Mouse (Mus musculus) ES-E14 (cell line): ENCODE measurements around the gene Traf1. TPM values are rescaled to one million over a fixed set of nuclear protein-coding genes. Genes with fewer than 3 reads are reported as not detected.

Source experiments
- DNase-seq: peaks from one replicate; pipeline ENCODE4 v3.0.0-alpha.2; 2013; ENCODE audit warnings: low read depth, low spot score
- H3K27ac ChIP-seq: 2 replicates; pipeline ENCODE4 v1.5.1; 2012; ENCODE audit warnings: low read depth, mild to moderate bottlenecking, low read length, moderate library complexity, mixed read lengths; ENCODE audit not compliant: poor library complexity, insufficient read depth, severe bottlenecking
- H3K36me3 ChIP-seq: 2 replicates; pipeline ENCODE4 v1.6.1; 2012; ENCODE audit warnings: mild to moderate bottlenecking, low read length, moderate library complexity, mixed read lengths; ENCODE audit not compliant: control insufficient read depth, poor library complexity, insufficient read depth, severe bottlenecking
- H3K4me1 ChIP-seq, 2 experiments: fragments of 150-350 bp in 1 of 2; sonication (generic) in 1 of 2; 2 replicates each; pipeline ENCODE4 v1.6.1; 2012; ENCODE audit warnings: low read length in 2 of 2, mild to moderate bottlenecking in 1 of 2, mixed read lengths in 1 of 2; ENCODE audit not compliant: control insufficient read depth in 2 of 2, insufficient read depth in 2 of 2, poor library complexity in 1 of 2
- H3K4me3 ChIP-seq, 2 experiments: fragments of 150-350 bp in 1 of 2; sonication (generic) in 1 of 2; 2 replicates each; pipeline ENCODE4 v1.5.1; 2012; ENCODE audit warnings: low read length in 2 of 2, low read depth in 1 of 2, mild to moderate bottlenecking in 1 of 2, mixed read lengths in 1 of 2; ENCODE audit not compliant: insufficient read depth in 1 of 2, poor library complexity in 1 of 2, severe bottlenecking in 1 of 2
- H3K9ac ChIP-seq: 2 replicates; pipeline ENCODE4 v1.6.1; 2012; ENCODE audit warnings: low read depth, mild to moderate bottlenecking, low read length, mixed read lengths; ENCODE audit not compliant: poor library complexity, insufficient read depth, severe bottlenecking
- H3K9me3 ChIP-seq: fragments of 150-350 bp; sonication (generic); 2 replicates; pipeline ENCODE4 v1.6.1; 2012; ENCODE audit warnings: low read depth, mild to moderate bottlenecking, low read length; ENCODE audit not compliant: control insufficient read depth, insufficient read depth
- CHD2 ChIP-seq: IDR thresholded peaks from 2 replicates; pipeline ENCODE4 v1.6.1; 2014; ENCODE audit warnings: mild to moderate bottlenecking, low read depth, low read length, inconsistent platforms
- HCFC1 ChIP-seq: IDR thresholded peaks from 2 replicates; pipeline ENCODE4 v1.6.1; 2012; ENCODE audit warnings: low read length, inconsistent platforms, borderline replicate concordance; ENCODE audit not compliant: insufficient read depth
- MAFK ChIP-seq: IDR thresholded peaks from 2 replicates; pipeline ENCODE4 v1.6.1; 2014; ENCODE audit warnings: mild to moderate bottlenecking, low read depth, low read length, inconsistent platforms; ENCODE audit not compliant: insufficient read depth
- ZC3H11A ChIP-seq: IDR thresholded peaks from 2 replicates; pipeline ENCODE4 v1.6.1; 2012; ENCODE audit warnings: low read depth, mild to moderate bottlenecking, inconsistent platforms, low read length, borderline replicate concordance
- ZNF384 ChIP-seq: IDR thresholded peaks from 2 replicates; pipeline ENCODE4 v1.6.1; 2012; ENCODE audit warnings: low read depth, low read length, inconsistent platforms
- in situ Hi-C, 2 experiments: fragments of 600-800 bp; cut with MboI; formaldehyde crosslinking; loops; one replicate each; pipeline ENCODE4 v1.15.1; 2025; ENCODE audit warnings: low sequenced_read_pairs in 2 of 2, inconsistent platforms in 1 of 2; ENCODE audit not compliant: unreplicated experiment in 2 of 2
- total RNA-seq: library from RNA; depleted of rRNA; stranded (reverse); fragments of 300-350 nt; gene quantifications from 2 replicates; pipeline ENCODE4 v1.2.3, GENCODE M21; 2012

Gene Traf1
- total RNA-seq, 1 experiment, result 1.3 TPM

DNA sequence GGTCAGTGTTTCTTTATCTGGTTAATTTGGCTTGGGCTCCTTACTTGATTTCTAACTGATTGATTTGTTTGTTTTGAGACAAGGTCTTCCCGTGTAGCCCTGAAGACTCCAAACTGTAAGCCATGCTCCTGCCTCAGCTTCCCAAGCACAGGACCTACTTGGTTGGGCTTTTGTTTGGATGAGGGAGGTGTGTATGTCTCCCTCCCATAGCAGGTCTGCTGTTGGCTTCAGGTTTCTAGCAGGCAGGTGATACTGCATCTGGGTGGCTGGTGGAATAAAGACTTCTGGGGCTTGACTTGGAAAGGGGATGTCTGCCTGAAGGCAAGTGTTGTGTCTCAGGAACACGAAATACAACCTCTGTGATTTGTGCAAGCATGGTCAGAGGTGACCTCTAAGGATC is 639 bp upstream of the Traf1 start:
- in situ Hi-C loops, result no loop called here
- Histone ChIP-seq H3K27ac (no peak overlapping the region), H3K4me1 (peaks cover 5 to 14% of the 10 kb centered on the region in 2 experiments; a peak in 3 of 4 replicates), H3K9me3 (no peaks in the 10 kb centered on the region), H3K36me3 (no peaks in the 10 kb centered on the region), H3K4me3 (no peak overlapping the region), H3K9ac (no peak overlapping the region)
- TF ChIP-seq HCFC1 (no peak), ZC3H11A (no peak), MAFK (no peak), ZNF384 (no peak), CHD2 (no peak)
- no peak for DNase-seq

DNA sequence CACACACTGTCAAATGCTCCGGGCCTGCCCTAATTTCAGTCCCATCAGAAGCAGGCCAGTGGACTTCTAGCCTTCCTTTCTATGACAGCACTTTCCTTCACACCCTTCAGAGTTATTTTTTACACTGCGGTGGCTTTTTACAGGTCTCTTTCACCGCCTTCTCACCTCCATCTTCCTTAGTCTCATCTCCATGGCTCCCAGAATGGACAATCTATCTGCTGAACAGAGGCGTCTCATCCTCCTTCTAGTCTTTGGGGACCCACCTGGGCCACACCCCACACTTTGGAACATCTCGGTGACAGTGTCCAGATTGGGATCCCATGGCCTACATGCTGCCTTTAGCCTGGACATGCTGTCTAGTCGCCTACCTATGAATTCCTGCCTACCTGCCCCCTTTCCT is 606 bp downstream of the Traf1 start:
- no peak overlapping the region for H3K27ac ChIP-seq
- in situ Hi-C loops, result no loop called here
- no peaks in the 10 kb centered on the region for H3K36me3 ChIP-seq
- H3K9me3 ChIP-seq, result no peaks in the 10 kb centered on the region
- no peak for TF ChIP-seq HCFC1
- TF ChIP-seq MAFK, result no peak
- TF ChIP-seq ZNF384, result no peak
- no peak for TF ChIP-seq CHD2
- no peak for TF ChIP-seq ZC3H11A
- H3K4me1 ChIP-seq, result peaks cover 5 to 14% of the 10 kb centered on the region in 2 experiments; a peak in 3 of 4 replicates
- DNase-seq, result no peak
- peak overlapping the region; percentile 23 to 38; a peak in 3 of 4 replicates for H3K4me3 ChIP-seq
- no peak overlapping the region for H3K9ac ChIP-seq

GRCm38 (mm10) chr2:34960466-34960865 is 1.1 kb downstream of the Traf1 start:
- Histone ChIP-seq H3K4me3 (no peak overlapping the region), H3K9me3 (no peaks in the 10 kb centered on the region), H3K27ac (no peak overlapping the region), H3K9ac (no peak overlapping the region), H3K36me3 (no peaks in the 10 kb centered on the region), H3K4me1 (peaks cover 3 to 10% of the 10 kb centered on the region in 2 experiments; a peak in 3 of 4 replicates)
- in situ Hi-C loops, result no loop called here
- TF ChIP-seq HCFC1, result no peak
- TF ChIP-seq CHD2, result no peak
- no peak for TF ChIP-seq MAFK
- no peak for TF ChIP-seq ZNF384
- TF ChIP-seq ZC3H11A, result no peak
- DNase-seq, result no peak

DNA sequence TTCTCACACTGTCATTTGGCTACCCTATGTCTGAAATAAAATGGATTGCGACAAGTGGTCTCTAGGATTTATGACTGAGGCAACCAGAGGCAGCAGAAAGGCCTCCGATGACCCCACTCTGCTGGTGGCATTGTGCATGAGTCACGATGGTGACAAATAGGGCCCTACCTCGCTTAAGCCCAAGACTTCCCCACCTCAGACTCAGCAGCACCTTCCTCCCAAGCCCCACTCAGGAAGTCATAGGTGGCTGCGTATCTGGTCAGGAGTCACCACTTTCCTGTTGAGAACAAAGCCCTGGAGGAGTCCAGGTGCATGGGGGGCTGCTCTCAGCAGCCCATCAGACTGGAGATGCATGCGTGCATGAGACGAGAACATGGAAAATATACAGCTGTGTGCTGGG is 3.0 kb downstream of the Traf1 start:
- H3K27ac ChIP-seq, result no peak overlapping the region
- no peaks in the 10 kb centered on the region for H3K9me3 ChIP-seq
- peaks cover 0 to 2% of the 10 kb centered on the region in 2 experiments; a peak in 3 of 4 replicates for H3K4me1 ChIP-seq
- TF ChIP-seq CHD2 (no peak), HCFC1 (no peak), ZNF384 (no peak), MAFK (no peak), ZC3H11A (no peak)
- in situ Hi-C loops, result no loop called here
- no peak overlapping the region for H3K9ac ChIP-seq
- H3K4me3 ChIP-seq, result no peak overlapping the region
- no peaks in the 10 kb centered on the region for H3K36me3 ChIP-seq
- DNase-seq, result no peak

DNA sequence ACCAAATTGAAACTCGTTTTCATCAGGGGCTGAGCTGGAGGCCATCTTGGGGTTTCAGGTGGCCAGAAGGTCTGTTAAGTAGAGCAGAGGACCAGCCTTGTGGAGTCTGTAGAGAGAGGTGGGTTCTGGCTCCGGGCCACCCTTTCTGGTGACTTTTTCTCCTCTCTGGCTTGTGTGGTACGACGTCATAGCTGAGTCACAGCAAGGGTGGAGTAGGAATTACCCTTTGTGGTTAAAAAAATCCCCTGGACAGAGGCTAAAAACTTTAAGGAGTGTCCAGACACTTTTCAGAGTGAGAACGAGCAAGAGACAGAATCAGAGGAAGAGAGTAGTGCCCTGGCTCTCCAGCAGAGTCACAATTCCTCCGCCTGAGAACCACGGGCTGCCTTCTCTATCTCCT is 3.5 kb downstream of the Traf1 start:
- TF ChIP-seq MAFK (no peak), ZC3H11A (no peak), ZNF384 (no peak), HCFC1 (no peak)
- Histone ChIP-seq H3K9me3 (no peaks in the 10 kb centered on the region), H3K4me3 (no peak overlapping the region), H3K27ac (no peak overlapping the region), H3K4me1 (no peaks in the 10 kb centered on the region; a peak in 1 of 4 replicates), H3K36me3 (no peaks in the 10 kb centered on the region), H3K9ac (no peak overlapping the region)
- DNase-seq, result no peak
- in situ Hi-C loops, result no loop called here
